Mouse (Mus musculus): ENCODE measurements around the gene Il25. TPM values are rescaled to one million over a fixed set of nuclear protein-coding genes. Genes with fewer than 3 reads are reported as not detected.

Il25 gene
- polyA plus RNA-seq, 1 experiment from 2014 or later, result not detected

GRCm38 (mm10) chr14:54936831-54937160, 4.3 kb downstream of the Il25 start:
- Histone ChIP-seq H3K27me3 (ENCODE audit: control insufficient read depth, insufficient read depth, low read length) (no peaks in the 10 kb centered on the region), H3K27ac (replicated peaks; ENCODE audit: low read depth, low read length) (no peak overlapping the region), H3K4me3 (ENCODE audit: low read depth, low read length) (no peak overlapping the region), H3K36me3 (replicated peaks; ENCODE audit: control insufficient read depth, insufficient read depth, low read depth, low read length) (no peaks in the 10 kb centered on the region), H3K9me3 (replicated peaks; ENCODE audit: control insufficient read depth, low read length) (no peaks in the 10 kb centered on the region), H3K9ac (replicated peaks; ENCODE audit: low read length) (peak overlapping the region; percentile 52), H3K4me2 (ENCODE audit: low read depth, low read length) (no peak overlapping the region), H3K4me1 (ENCODE audit: control insufficient read depth, insufficient read depth, low read length) (peaks cover 7% of the 10 kb centered on the region; the same call in 1 of the 2 replicates)
- 31% methylated on average over 6 of the region's 6 CpGs for WGBS
- no peak for ATAC-seq (replicated peaks; ENCODE audit: insufficient number of reproducible peaks, low FRiP score, low TSS enrichment, low read depth)
- DNase-seq (ENCODE audit: low spot score), result peak; percentile 28

- DNase-seq (ENCODE audit: low spot score), result no peak
- Histone ChIP-seq H3K4me2 (ENCODE audit: low read depth, low read length) (no peak overlapping the region), H3K9me3 (replicated peaks; ENCODE audit: control insufficient read depth, low read length) (no peaks in the 10 kb centered on the region), H3K9ac (replicated peaks; ENCODE audit: low read length) (no peak overlapping the region), H3K4me3 (ENCODE audit: low read depth, low read length) (no peak overlapping the region), H3K27me3 (ENCODE audit: control insufficient read depth, insufficient read depth, low read length) (no peaks in the 10 kb centered on the region), H3K4me1 (ENCODE audit: control insufficient read depth, insufficient read depth, low read length) (peaks cover 7% of the 10 kb centered on the region; the same call in 1 of the 2 replicates), H3K27ac (replicated peaks; ENCODE audit: low read depth, low read length) (no peak overlapping the region), H3K36me3 (replicated peaks; ENCODE audit: control insufficient read depth, insufficient read depth, low read depth, low read length) (no peaks in the 10 kb centered on the region)
- WGBS, result 87% methylated on average over 16 of the region's 16 CpGs
- ATAC-seq (replicated peaks; ENCODE audit: insufficient number of reproducible peaks, low FRiP score, low TSS enrichment, low read depth), result no peak
These were observed 5.1 kb downstream of the Il25 start for GRCm38 (mm10) chr14:54937361-54938182.

GRCm38 (mm10) chr14:54938431-54939219, 6.1 kb downstream of the Il25 start:
- DNase-seq (ENCODE audit: low spot score) (no peak), ATAC-seq (replicated peaks; ENCODE audit: insufficient number of reproducible peaks, low FRiP score, low TSS enrichment, low read depth) (no peak)
- H3K36me3 ChIP-seq (replicated peaks; ENCODE audit: control insufficient read depth, insufficient read depth, low read depth, low read length), result no peaks in the 10 kb centered on the region
- H3K27me3 ChIP-seq (ENCODE audit: control insufficient read depth, insufficient read depth, low read length), result no peaks in the 10 kb centered on the region
- H3K9me3 ChIP-seq (replicated peaks; ENCODE audit: control insufficient read depth, low read length), result no peaks in the 10 kb centered on the region
- H3K4me1 ChIP-seq (ENCODE audit: control insufficient read depth, insufficient read depth, low read length), result peaks cover 7% of the 10 kb centered on the region; the same call in 1 of the 2 replicates
- 79% methylated on average over 15 of the region's 15 CpGs for WGBS
- no peak overlapping the region for H3K4me3 ChIP-seq (ENCODE audit: low read depth, low read length)
- no peak overlapping the region for H3K9ac ChIP-seq (replicated peaks; ENCODE audit: low read length)
- no peak overlapping the region for H3K27ac ChIP-seq (replicated peaks; ENCODE audit: low read depth, low read length)
- H3K4me2 ChIP-seq (ENCODE audit: low read depth, low read length), result no peak overlapping the region

- H3K4me2 ChIP-seq (ENCODE audit: low read depth, low read length), result no peak overlapping the region
- WGBS, result 53% methylated on average over 12 of the region's 12 CpGs
- DNase-seq (ENCODE audit: low spot score), result peak; percentile 76
- H3K9me3 ChIP-seq (replicated peaks; ENCODE audit: control insufficient read depth, low read length), result no peaks in the 10 kb centered on the region
- no peaks in the 10 kb centered on the region for H3K36me3 ChIP-seq (replicated peaks; ENCODE audit: control insufficient read depth, insufficient read depth, low read depth, low read length)
- no peak overlapping the region for H3K27ac ChIP-seq (replicated peaks; ENCODE audit: low read depth, low read length)
- H3K4me3 ChIP-seq (ENCODE audit: low read depth, low read length), result no peak overlapping the region
- no peak overlapping the region for H3K9ac ChIP-seq (replicated peaks; ENCODE audit: low read length)
- no peaks in the 10 kb centered on the region for H3K27me3 ChIP-seq (ENCODE audit: control insufficient read depth, insufficient read depth, low read length)
- peaks cover 7% of the 10 kb centered on the region; the same call in 1 of the 2 replicates for H3K4me1 ChIP-seq (ENCODE audit: control insufficient read depth, insufficient read depth, low read length)
- ATAC-seq (replicated peaks; ENCODE audit: insufficient number of reproducible peaks, low FRiP score, low TSS enrichment, low read depth), result no peak
These were observed 7.1 kb downstream of the Il25 start for GRCm38 (mm10) chr14:54939434-54940175.

GRCm38 (mm10) chr14:54940176-54940530, 7.7 kb downstream of the Il25 start:
- ATAC-seq (replicated peaks; ENCODE audit: insufficient number of reproducible peaks, low FRiP score, low TSS enrichment, low read depth), result no peak
- H3K27ac ChIP-seq (replicated peaks; ENCODE audit: low read depth, low read length), result no peak overlapping the region
- H3K4me3 ChIP-seq (ENCODE audit: low read depth, low read length), result no peak overlapping the region
- H3K9ac ChIP-seq (replicated peaks; ENCODE audit: low read length), result no peak overlapping the region
- 76% methylated on average over 3 of the region's 3 CpGs for WGBS
- H3K36me3 ChIP-seq (replicated peaks; ENCODE audit: control insufficient read depth, insufficient read depth, low read depth, low read length), result no peaks in the 10 kb centered on the region
- H3K4me2 ChIP-seq (ENCODE audit: low read depth, low read length), result no peak overlapping the region
- no peaks in the 10 kb centered on the region for H3K27me3 ChIP-seq (ENCODE audit: control insufficient read depth, insufficient read depth, low read length)
- DNase-seq (ENCODE audit: low spot score), result no peak
- H3K4me1 ChIP-seq (ENCODE audit: control insufficient read depth, insufficient read depth, low read length), result peaks cover 7% of the 10 kb centered on the region; the same call in 1 of the 2 replicates
- H3K9me3 ChIP-seq (replicated peaks; ENCODE audit: control insufficient read depth, low read length), result no peaks in the 10 kb centered on the region

- no peak overlapping the region for H3K9ac ChIP-seq (replicated peaks; ENCODE audit: low read length)
- no peak for DNase-seq (ENCODE audit: low spot score)
- H3K27ac ChIP-seq (replicated peaks; ENCODE audit: low read depth, low read length), result no peak overlapping the region
- no peak overlapping the region for H3K4me3 ChIP-seq (ENCODE audit: low read depth, low read length)
- H3K27me3 ChIP-seq (ENCODE audit: control insufficient read depth, insufficient read depth, low read length), result no peaks in the 10 kb centered on the region
- no peak overlapping the region for H3K4me2 ChIP-seq (ENCODE audit: low read depth, low read length)
- no peak for ATAC-seq (replicated peaks; ENCODE audit: insufficient number of reproducible peaks, low FRiP score, low TSS enrichment, low read depth)
- H3K9me3 ChIP-seq (replicated peaks; ENCODE audit: control insufficient read depth, low read length), result no peaks in the 10 kb centered on the region
- H3K4me1 ChIP-seq (ENCODE audit: control insufficient read depth, insufficient read depth, low read length), result peaks cover 4% of the 10 kb centered on the region; the same call in 1 of the 2 replicates
- WGBS, result 68% methylated on average over 13 of the region's 13 CpGs
- no peaks in the 10 kb centered on the region for H3K36me3 ChIP-seq (replicated peaks; ENCODE audit: control insufficient read depth, insufficient read depth, low read depth, low read length)
These were observed 8.8 kb downstream of the Il25 start for GRCm38 (mm10) chr14:54941024-54941978.

- Histone ChIP-seq H3K9me3 (replicated peaks; ENCODE audit: control insufficient read depth, low read length) (no peaks in the 10 kb centered on the region), H3K27ac (replicated peaks; ENCODE audit: low read depth, low read length) (no peak overlapping the region), H3K4me3 (ENCODE audit: low read depth, low read length) (no peak overlapping the region), H3K27me3 (ENCODE audit: control insufficient read depth, insufficient read depth, low read length) (no peaks in the 10 kb centered on the region), H3K36me3 (replicated peaks; ENCODE audit: control insufficient read depth, insufficient read depth, low read depth, low read length) (no peaks in the 10 kb centered on the region), H3K9ac (replicated peaks; ENCODE audit: low read length) (no peak overlapping the region), H3K4me1 (ENCODE audit: control insufficient read depth, insufficient read depth, low read length) (no peaks in the 10 kb centered on the region), H3K4me2 (ENCODE audit: low read depth, low read length) (no peak overlapping the region)
- DNase-seq (ENCODE audit: low spot score) (no peak), ATAC-seq (replicated peaks; ENCODE audit: insufficient number of reproducible peaks, low FRiP score, low TSS enrichment, low read depth) (no peak)
- 95% methylated on average over 8 of the region's 8 CpGs for WGBS
These were observed 10.0 kb downstream of the Il25 start for GRCm38 (mm10) chr14:54942479-54942878.
